Mouse (Mus musculus) brain, embryonic 18.5 days (tissue): ENCODE data around the gene Acat2.
"Not testable (repeated sequence)": the region's sequence is repeated elsewhere in the genome, so short reads cannot be mapped to it uniquely, and the experiment has no call there.

Experiments used
- DNase-seq: peaks from one replicate; pipeline ENCODE4 v3.0.0-alpha.2; 2012; ENCODE audit warnings: low read depth, low spot score

Acat2 gene

GRCm38 (mm10) chr17:12959377-12959776, 1.2 kb downstream of the Acat2 start:
- not testable (repeated sequence) for DNase-seq

DNA sequence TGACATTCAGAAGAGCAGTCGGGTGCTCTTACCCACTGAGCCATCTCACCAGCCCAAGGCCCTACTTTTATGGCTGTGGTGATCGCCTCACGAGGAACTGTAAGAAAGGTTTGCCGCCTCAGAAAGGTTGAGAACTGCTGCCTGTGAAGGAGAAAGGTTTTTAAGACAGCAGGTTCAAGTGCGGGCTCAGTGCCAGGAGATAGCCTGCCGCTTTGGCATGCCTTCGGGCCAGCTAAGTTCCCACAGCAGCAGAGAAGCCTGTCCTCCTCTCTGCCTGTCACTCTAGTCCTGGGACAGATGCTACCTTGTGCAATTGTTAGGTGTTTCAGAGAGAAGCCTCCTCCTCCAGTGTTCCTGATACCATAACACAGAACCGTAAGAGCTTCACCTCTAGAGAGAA, 3.9 kb downstream of the Acat2 start:
- DNase-seq: no peak

DNA sequence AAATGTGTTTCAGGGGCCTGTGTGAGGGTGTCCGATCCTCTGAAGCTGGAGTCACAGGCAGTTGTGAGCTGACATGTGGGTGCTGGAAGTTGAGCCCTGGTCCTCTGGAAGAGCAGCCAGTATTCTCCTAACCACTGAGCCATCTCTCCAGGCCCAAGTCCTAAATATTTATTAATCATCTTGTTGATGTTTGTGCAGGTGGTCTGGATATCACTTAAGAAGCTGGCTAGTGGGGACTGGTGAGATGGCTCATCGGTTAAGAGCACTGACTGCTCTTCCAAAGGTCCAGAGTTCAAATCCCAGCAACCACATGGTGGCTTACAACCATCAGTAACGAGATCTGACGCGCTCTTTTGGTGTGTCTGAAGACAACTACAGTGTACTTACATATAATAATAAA, 10.9 kb downstream of the Acat2 start:
- DNase-seq: no peak

GRCm38 (mm10) chr17:12942459-12943162, 17.9 kb downstream of the Acat2 start:
- no peak for DNase-seq

DNA sequence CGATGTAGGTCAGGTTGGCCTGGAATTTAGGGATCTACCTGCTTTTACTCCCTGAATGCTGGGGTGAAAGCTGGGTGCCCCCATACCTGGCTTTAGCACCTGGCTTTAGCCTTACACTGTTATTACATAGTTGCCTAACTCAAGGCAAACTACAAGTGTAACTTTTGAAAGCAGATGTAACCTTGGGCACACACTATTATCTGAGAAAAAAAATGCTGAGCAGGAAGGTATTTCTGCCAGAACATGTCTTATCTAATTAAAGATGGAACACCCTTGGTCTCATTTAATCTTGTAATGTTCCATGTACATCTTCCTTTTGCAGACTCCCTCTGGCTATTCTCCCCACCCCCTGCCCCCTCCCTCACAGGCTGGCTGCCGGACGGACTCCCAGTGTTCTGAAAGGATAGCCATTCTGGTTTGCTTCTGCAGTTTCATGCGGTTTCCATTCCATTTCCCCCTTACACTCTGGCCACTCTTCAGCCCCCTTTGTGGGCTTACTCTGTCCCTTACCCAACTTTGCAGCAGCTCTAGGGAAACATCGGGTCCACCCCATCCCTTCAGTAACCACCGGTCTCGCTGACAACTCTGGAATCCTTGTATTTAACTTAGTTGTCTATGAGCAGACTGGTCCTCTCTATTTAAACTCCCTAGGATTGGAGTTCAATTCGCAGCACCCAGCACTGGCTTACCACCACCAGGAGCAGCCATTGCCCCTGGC, 18.8 kb downstream of the Acat2 start:
- no peak for DNase-seq

- no peak for DNase-seq
Measured at GRCm38 (mm10) chr17:12940151-12940805, 20.3 kb downstream of the Acat2 start, which contains the start of gene Acat3. Gene Acat3, minus strand, starts transcription at chr17:12940600.

- not testable (repeated sequence) for DNase-seq
Measured at GRCm38 (mm10) chr17:12939377-12940148, 21.0 kb downstream of the Acat2 start.

- peak; percentile 1 for DNase-seq
Measured at GRCm38 (mm10) chr17:12938077-12938476, 22.5 kb downstream of the Acat2 start.

DNA sequence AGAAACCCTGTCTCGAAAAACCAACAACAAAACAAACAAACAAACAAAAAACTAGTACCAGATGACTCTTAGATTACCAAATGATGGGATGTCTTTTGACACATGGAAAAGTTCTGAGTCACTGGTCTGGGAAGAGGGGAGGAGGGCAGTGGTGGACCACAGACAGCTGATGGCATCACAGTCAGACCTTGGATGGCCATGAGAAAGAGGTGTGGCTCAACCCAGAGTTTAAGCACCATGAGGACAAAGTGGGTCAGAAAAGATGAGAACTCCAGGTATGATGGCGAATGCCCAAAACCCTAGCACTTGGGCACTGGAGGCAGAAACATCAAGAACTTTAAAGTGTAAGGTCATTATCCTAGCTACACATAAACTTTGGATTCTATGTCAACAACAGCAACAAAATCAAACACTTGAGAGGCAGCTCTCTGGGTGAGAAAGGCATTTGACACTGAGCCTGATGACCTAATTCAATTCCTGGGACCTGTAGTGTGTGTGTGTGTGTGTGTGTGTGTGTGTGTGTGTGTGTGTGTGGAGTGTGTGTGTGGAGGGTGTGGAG, 23.1 kb downstream of the Acat2 start:
- no peak for DNase-seq

DNA sequence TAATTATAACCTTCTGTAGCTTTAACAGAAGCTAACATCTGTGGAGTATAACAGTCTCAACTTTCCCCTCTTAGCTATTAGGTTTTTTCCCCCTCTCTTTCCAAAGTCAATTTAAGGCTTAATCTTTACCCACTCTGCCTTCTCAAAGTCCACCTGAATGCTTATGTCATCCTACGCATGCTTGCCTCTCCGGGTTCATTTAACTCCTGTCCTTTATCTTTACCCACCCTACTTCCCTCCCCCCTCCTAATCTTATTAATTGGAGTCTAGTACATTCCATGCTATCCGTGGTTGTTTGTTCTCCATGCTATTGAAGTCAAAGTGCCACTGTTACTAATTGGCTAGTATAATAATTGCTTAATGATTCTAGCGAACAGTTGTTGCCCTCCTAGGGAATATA, 24.8 kb downstream of the Acat2 start:
- DNase-seq: no peak

GRCm38 (mm10) chr17:12931576-12931975, 29.0 kb downstream of the Acat2 start:
- not testable (repeated sequence) for DNase-seq

DNA sequence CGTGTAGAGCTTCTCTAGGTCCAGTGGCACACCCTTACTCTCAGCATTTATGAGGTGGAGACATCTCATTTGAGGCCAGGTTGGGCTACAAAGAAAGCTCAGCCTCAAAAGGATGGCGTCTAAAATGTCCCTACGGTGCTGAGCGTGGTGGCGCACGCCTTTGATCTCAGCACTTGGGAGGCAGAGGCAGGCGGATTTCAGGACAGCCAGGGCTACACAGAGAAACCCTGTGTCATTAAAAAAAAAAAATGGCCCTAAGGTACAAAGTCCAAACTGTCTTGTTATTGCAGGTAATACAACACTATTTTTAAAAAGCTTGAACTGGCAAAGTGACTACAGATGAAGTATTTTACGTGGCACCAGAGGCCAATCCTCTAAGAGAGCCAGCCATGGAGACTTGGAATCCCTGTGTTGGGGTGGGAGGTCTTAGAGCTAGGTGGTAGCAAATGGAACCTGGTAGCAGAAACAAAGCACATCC, 34.8 kb downstream of the Acat2 start:
- DNase-seq: no peak

- no peak for DNase-seq
Measured at GRCm38 (mm10) chr17:12925001-12925400, 35.5 kb downstream of the Acat2 start.

DNA sequence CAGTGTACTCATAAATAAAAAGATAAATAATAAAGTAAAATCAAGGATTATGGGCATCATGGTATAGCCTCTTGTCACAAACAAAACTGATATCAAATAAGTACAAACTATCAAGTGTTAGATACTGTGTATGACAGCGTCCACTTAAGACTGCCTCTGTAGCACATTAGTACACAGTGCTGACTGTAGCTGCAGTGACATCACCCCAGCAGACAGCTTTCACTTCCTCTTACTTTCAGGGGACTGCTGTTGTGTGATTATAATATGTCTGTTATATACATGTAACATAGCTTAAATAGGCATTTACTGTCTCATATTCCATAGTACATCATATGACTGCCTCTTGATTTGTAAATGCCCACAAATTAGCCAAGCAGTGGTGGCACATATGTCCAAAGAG, 39.5 kb downstream of the Acat2 start:
- no peak for DNase-seq

GRCm38 (mm10) chr17:12916588-12917380, 43.8 kb downstream of the Acat2 start:
- no peak for DNase-seq

- peak; percentile 99 for DNase-seq
Measured at GRCm38 (mm10) chr17:12915881-12916583, 44.5 kb downstream of the Acat2 start, which contains the start of gene Mrpl18. Gene Mrpl18, minus strand, starts transcription at chr17:12916345.

DNA sequence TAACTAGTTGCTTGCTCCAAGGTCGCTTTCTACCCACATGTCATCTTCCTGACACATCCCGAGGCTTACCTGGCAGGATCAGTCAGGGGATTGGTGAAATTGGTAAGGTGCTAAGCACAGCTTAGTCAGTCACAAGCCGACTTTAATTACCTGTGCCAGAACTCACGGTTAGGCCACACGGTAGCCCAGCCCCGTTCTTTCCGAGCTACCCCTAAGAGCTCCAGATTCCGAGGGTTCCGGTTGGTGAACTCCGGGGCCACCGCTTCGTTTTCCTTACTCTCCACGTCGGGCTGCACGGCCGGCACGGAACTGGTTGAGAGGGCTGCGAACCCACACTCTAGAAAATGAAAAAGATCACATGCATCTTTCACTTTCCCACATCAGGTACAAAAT, 45.1 kb downstream of the Acat2 start, which contains the start of gene Tcp1:
TSS of gene Tcp1 (plus strand) at position 214 of the 393 bp plus-strand sequence.
- no peak for DNase-seq

- DNase-seq: no peak
Measured at GRCm38 (mm10) chr17:12910391-12910790, 50.2 kb downstream of the Acat2 start.

- DNase-seq: no peak
Measured at GRCm38 (mm10) chr17:12909361-12910280, 50.9 kb downstream of the Acat2 start, which contains the start of gene Pnldc1. Gene Pnldc1, minus strand, starts transcription at chr17:12910230.
